Mouse (Mus musculus) v-Abl transformed pro-B cells (cell line): ENCODE data around the gene Timm17a.

Experiments
- in situ Hi-C, 2 experiments: fragments of 400-800 bp; cut with MboI; formaldehyde crosslinking; loops; one replicate each; pipeline ENCODE4 v1.15.1; 2025; ENCODE audit not compliant: unreplicated experiment in 2 of 2

Timm17a gene

GRCm38 (mm10) chr1:135313284-135314031, at the start of gene Timm17a:
Timm17a (minus strand) TSS chr1:135313778.
- in situ Hi-C loops = no loop called here

- in situ Hi-C loops = loop anchor here (10.0 to 25.0 kb wide), 2 partner anchors 375 to 377 kb away; no protein-coding TSS in a partner anchor
Measured at GRCm38 (mm10) chr1:135362115-135362514, 48.5 kb upstream of the Timm17a start.

- in situ Hi-C loops = loop anchor here (10.0 to 25.0 kb wide), 2 partner anchors 374 to 377 kb away; no protein-coding TSS in a partner anchor
Measured at GRCm38 (mm10) chr1:135361491-135361890, 47.9 kb upstream of the Timm17a start.

GRCm38 (mm10) chr1:135359071-135359470, 45.5 kb upstream of the Timm17a start:
- in situ Hi-C loops = loop anchor here (5.0 to 25.0 kb wide), 2 partner anchors 97 to 372 kb away; no protein-coding TSS in a partner anchor

GRCm38 (mm10) chr1:135351953-135352352, 38.4 kb upstream of the Timm17a start:
- in situ Hi-C loops = loop anchor here in 1 of 2 experiments (25.0 kb wide), 1 partner anchor 365 kb away; no protein-coding TSS in a partner anchor

- in situ Hi-C loops = no loop called here
Measured at GRCm38 (mm10) chr1:135347498-135348169, 34.1 kb upstream of the Timm17a start.

- in situ Hi-C loops = no loop called here
Measured at GRCm38 (mm10) chr1:135346891-135347290, 33.3 kb upstream of the Timm17a start.

GRCm38 (mm10) chr1:135344026-135344425, 30.4 kb upstream of the Timm17a start:
- in situ Hi-C loops = no loop called here

- in situ Hi-C loops = no loop called here
Measured at GRCm38 (mm10) chr1:135341947-135342346, 28.4 kb upstream of the Timm17a start.

GRCm38 (mm10) chr1:135330578-135330977, 17.0 kb upstream of the Timm17a start:
- in situ Hi-C loops = no loop called here

GRCm38 (mm10) chr1:135328368-135328767, 14.8 kb upstream of the Timm17a start:
- in situ Hi-C loops = no loop called here

- in situ Hi-C loops = no loop called here
Measured at GRCm38 (mm10) chr1:135325934-135326333, 12.4 kb upstream of the Timm17a start.

- in situ Hi-C loops = no loop called here
Measured at GRCm38 (mm10) chr1:135324571-135324970, 11.0 kb upstream of the Timm17a start, which contains the start of gene Lmod1. Lmod1 (plus strand) TSS chr1:135324807.

GRCm38 (mm10) chr1:135323367-135323901, 9.9 kb upstream of the Timm17a start:
- in situ Hi-C loops = no loop called here

GRCm38 (mm10) chr1:135312201-135312600, 1.4 kb downstream of the Timm17a start:
- in situ Hi-C loops = no loop called here

- in situ Hi-C loops = no loop called here
Measured at GRCm38 (mm10) chr1:135311356-135311755, 2.2 kb downstream of the Timm17a start.

- in situ Hi-C loops = no loop called here
Measured at GRCm38 (mm10) chr1:135290908-135291307, 22.7 kb downstream of the Timm17a start.

GRCm38 (mm10) chr1:135286311-135286710, 27.3 kb downstream of the Timm17a start:
- in situ Hi-C loops = no loop called here

- in situ Hi-C loops = no loop called here
Measured at GRCm38 (mm10) chr1:135283826-135284291, 29.7 kb downstream of the Timm17a start, which contains the start of gene Rnpep. Rnpep (minus strand) TSS chr1:135284084.

GRCm38 (mm10) chr1:135283287-135283825, 30.2 kb downstream of the Timm17a start:
- in situ Hi-C loops = no loop called here
